Mouse (Mus musculus): ENCODE results near the gene Ube2o.

Gene Ube2o

GRCm38 (mm10) chr11:116581376-116581814, at the start of gene Ube2o:
TSS of gene Ube2o (minus strand) at chr11:116581447.
- DNase-seq (ENCODE audit: low spot score) = peak; percentile 68

DNA sequence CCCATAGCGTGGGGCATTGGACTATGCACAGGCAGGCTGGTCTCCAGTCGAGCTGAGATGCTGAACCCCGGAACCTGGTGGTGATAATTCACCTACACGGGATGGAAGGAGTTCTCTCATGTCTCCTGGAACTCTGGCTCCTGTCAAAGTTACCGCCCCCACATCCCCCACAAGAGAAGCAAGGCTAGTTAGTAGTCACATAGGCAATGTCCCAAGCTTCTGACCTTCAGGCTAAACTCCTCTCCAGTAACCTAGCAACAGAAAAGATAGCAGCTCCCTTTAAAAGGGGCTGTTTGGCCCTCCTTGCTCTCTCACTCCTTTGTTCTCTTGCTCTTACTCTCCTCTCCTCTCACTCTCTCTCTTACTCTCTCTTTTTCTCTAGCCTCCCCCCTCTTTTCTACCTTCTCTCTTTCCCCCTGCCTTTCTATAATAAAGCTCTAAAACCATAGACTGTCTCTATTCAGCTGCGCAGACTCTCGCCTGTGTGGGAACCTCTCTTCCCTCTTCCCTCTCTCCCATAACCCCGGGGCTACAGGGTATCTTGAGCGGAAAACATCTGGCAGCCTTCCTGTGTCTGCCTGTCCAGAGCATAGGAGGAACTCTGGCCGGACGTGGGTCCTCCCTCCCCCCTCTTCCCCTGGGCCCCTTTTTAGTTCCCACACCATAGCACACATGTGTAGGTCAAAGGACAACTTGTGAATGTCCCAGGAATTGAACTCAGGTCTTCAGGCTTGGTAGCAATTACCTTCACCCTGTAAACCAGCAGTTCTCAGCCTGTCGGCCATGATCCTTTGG, 49.1 kb upstream of the Ube2o start:
- DNase-seq (ENCODE audit: low spot score) = no peak

DNA sequence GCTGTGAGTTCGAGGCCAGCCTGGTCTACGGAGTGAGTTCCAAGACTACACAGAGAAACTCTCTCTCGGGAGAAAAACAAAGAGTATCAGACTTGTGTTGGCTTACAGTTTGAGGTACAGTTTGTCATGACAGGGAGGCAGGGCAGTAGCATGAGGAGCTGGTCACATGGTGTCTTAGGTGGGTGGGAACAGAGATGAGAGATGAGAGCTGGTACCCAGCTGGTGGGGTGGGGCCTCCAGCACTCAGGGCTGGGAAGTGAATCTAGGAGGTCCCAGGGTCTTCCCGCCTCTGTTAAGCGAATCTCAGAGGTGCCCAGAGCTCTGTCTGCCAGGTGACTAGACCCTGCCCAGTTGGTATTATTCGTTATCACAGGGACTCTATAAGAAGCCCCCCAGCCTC, 48.2 kb upstream of the Ube2o start:
- no peak for DNase-seq (ENCODE audit: low spot score)

DNA sequence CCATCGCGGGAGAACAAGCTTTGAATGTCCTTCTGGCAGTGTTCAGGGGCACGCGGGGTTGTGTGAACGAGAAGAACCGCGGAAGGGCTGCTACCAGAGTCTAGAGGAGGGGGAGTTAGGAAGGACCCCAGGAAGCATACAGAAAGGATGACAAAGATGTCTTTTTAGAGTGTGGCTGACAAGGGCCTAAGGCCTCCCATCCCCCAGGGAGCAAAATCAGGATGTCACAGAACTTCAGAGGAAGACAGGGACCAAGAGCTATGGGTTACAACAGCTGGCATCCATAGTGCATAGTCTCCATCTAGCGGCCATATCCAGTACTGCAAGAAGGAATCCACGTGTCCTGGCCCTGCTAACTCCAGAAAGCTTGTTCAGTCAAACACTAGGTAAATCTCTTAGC, 47.5 kb upstream of the Ube2o start:
- DNase-seq (ENCODE audit: low spot score) = peak; percentile 87

DNA sequence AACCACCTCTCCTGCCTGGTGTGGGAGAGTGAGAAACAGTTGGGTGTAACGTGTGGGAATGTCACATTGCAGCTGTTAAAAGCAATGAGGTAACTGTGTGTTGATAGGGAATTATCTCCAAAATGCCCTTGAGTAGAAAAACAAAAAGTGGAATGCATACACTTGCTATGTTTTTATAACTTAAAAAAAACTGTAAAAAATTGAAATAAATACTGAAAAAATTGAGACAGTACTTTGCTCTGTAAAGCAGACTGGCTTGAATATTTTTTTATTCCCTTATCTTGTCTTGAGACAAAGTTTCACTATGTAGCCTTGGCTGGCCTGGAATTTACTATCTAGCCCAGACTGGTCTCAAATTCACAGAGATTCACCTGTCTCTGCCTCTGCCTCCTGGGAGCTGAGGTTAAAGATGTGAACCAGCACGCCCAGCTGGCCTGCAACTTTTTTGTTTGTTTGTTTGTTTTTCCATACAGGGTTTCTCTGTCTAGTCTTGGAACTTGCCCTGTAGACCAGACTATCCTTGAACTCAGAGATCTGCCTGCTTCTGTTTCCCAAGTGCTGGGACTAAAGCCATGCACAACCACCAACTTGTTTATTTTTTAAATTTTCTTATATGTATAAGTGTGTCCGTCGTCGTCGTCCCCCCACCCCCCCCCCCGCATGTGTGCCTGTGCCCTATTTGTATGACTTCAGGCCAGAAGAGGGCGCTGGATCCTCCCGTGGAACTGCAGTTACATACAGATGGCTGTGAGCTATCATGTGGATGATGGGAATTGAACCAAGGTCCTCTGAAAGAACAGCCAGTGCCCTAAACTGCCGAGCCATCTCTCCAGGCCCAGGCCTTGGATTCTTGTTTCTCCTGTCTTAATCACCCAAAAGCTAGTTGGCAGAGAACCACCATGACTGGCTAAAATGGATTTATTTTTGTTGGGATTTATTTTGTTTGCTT, 46.1 kb upstream of the Ube2o start:
- no peak for DNase-seq (ENCODE audit: low spot score)

GRCm38 (mm10) chr11:116626299-116627071, 45.2 kb upstream of the Ube2o start, which contains the start of gene Rhbdf2:
TSS of gene Rhbdf2 (minus strand) at chr11:116627019.
- no peak for DNase-seq (ENCODE audit: low spot score)

- no peak for DNase-seq (ENCODE audit: low spot score)
Measured at GRCm38 (mm10) chr11:116625081-116626000, 44.1 kb upstream of the Ube2o start.

GRCm38 (mm10) chr11:116624131-116624832, 43.0 kb upstream of the Ube2o start:
- DNase-seq (ENCODE audit: low spot score) = no peak

GRCm38 (mm10) chr11:116623281-116624124, 42.3 kb upstream of the Ube2o start:
- DNase-seq (ENCODE audit: low spot score) = no peak

- DNase-seq (ENCODE audit: low spot score) = no peak
Measured at GRCm38 (mm10) chr11:116621258-116621704, 40.0 kb upstream of the Ube2o start.

- DNase-seq (ENCODE audit: low spot score) = no peak
Measured at GRCm38 (mm10) chr11:116620559-116621253, 39.5 kb upstream of the Ube2o start.

- no peak for DNase-seq (ENCODE audit: low spot score)
Measured at GRCm38 (mm10) chr11:116620073-116620472, 38.8 kb upstream of the Ube2o start.

DNA sequence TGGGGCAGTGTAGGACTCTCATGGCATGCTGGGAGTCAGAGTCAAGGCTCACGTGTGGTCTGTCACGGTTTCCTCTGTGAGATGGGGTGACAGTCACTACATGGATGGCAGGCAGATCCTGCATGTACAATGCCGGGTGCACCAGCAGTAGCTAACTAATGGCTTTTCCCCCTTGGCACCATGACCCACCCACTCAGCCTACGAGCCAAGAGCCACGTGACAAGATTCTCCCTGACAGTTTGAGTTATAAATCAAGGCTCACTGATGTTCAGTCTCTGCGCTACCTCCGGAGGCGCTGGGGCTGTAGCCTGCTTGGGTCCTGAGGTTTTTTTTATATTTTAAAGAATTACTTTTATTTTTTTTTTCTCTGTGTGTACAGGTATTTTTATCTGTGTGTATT, 38.3 kb upstream of the Ube2o start:
- no peak for DNase-seq (ENCODE audit: low spot score)

DNA sequence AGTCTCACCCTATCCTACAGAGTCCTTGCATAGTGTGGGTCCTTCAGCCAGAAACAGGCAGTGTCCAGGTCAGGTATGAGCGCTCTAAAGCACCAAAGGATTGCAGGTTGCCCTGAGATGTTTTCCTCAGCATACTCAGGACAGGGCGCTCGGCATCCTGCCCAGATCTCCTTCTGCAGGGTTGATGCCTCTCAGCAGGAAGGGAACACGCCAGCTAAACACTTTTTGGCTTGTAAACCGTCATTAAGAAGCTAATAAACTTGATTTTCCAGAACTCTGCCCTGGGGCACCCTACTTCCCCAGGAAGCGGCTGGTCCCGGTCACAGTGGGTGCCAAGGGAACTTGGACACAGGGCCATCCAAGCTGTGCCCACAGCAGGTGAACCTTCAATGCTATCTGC, 37.9 kb upstream of the Ube2o start:
- no peak for DNase-seq (ENCODE audit: low spot score)

DNA sequence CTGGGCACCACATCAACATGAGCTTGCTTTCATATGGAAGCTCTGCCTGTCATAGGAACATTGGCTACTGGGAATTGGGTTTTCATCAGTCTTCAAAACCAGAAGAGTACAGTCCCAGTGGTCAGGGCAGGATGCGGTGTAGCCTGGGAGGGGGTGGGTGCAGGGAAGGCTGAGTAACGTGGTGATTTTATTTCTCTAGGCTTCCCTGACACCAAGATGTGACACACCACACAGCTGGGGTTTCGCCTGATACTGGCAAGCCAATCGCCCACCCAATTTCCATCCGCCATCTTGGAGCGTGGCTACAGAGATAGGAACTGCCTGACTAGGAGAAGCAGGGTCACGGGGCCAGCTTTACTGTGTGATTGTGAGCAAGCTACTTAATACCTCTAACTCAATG, 37.4 kb upstream of the Ube2o start:
- DNase-seq (ENCODE audit: low spot score) = no peak

- DNase-seq (ENCODE audit: low spot score) = no peak
Measured at GRCm38 (mm10) chr11:116617641-116618040, 36.4 kb upstream of the Ube2o start.

GRCm38 (mm10) chr11:116616438-116617118, 35.3 kb upstream of the Ube2o start:
- no peak for DNase-seq (ENCODE audit: low spot score)

Measured in ovary, postnatal 10 days (tissue).